Mouse (Mus musculus) c-Kit-positive CD71-positive TER-119-negative erythroid progenitor cells, embryonic 14.5 days (primary cell): Measurements from ENCODE around the gene Smarcd1.
A peak's percentile ranks its signal among the peaks of the same experiment; 100 is the strongest.
"Not testable (repeated sequence)": the region's sequence is repeated elsewhere in the genome, so short reads cannot be mapped to it uniquely, and the experiment has no call there.

Experiments
- DNase-seq: peaks from one replicate; pipeline ENCODE4 v3.0.0-alpha.2; 2013; ENCODE audit warnings: low read depth

Smarcd1 gene

GRCm38 (mm10) chr15:99684156-99684555 is 17.8 kb upstream of the Smarcd1 start:
- no peak for DNase-seq

GRCm38 (mm10) chr15:99688712-99689111 is 13.2 kb upstream of the Smarcd1 start:
- no peak for DNase-seq

GRCm38 (mm10) chr15:99690924-99691323 is 11.0 kb upstream of the Smarcd1 start:
- no peak for DNase-seq

- DNase-seq: no peak
These were observed 10.0 kb upstream of the Smarcd1 start for GRCm38 (mm10) chr15:99691976-99692375.

GRCm38 (mm10) chr15:99697309-99697708 is 4.6 kb upstream of the Smarcd1 start:
- no peak for DNase-seq

- DNase-seq: no peak
These were observed 3.3 kb upstream of the Smarcd1 start for GRCm38 (mm10) chr15:99698533-99699085.

- no peak for DNase-seq
These were observed 2.2 kb upstream of the Smarcd1 start for GRCm38 (mm10) chr15:99699715-99700114.

GRCm38 (mm10) chr15:99700219-99701106 is 1.5 kb upstream of the Smarcd1 start:
- DNase-seq: no peak

- not testable (repeated sequence) for DNase-seq
These were observed 310 bp upstream of the Smarcd1 start for GRCm38 (mm10) chr15:99701640-99701998.

- no peak for DNase-seq
These were observed 1.2 kb downstream of the Smarcd1 start for GRCm38 (mm10) chr15:99703104-99703503.

- no peak for DNase-seq
These were observed 1.7 kb downstream of the Smarcd1 start for GRCm38 (mm10) chr15:99703676-99704040.

GRCm38 (mm10) chr15:99704041-99704681 is 2.2 kb downstream of the Smarcd1 start:
- no peak for DNase-seq

- DNase-seq: no peak
These were observed 3.0 kb downstream of the Smarcd1 start for GRCm38 (mm10) chr15:99704881-99705280.

GRCm38 (mm10) chr15:99705440-99706048 is 3.6 kb downstream of the Smarcd1 start, which contains the start of gene Gm17349:
Gene Gm17349, minus strand, starts transcription at chr15:99705490.
- DNase-seq: peak; percentile 71

GRCm38 (mm10) chr15:99708176-99708575 is 6.2 kb downstream of the Smarcd1 start:
- DNase-seq: no peak

GRCm38 (mm10) chr15:99710221-99711190 is 8.6 kb downstream of the Smarcd1 start:
- DNase-seq: no peak

GRCm38 (mm10) chr15:99711491-99711890 is 9.6 kb downstream of the Smarcd1 start:
- DNase-seq: no peak

GRCm38 (mm10) chr15:99712666-99713559 is 11.0 kb downstream of the Smarcd1 start:
- DNase-seq: no peak

- no peak for DNase-seq
These were observed 11.6 kb downstream of the Smarcd1 start for GRCm38 (mm10) chr15:99713569-99713968.

GRCm38 (mm10) chr15:99714206-99714605 is 12.3 kb downstream of the Smarcd1 start:
- no peak for DNase-seq
